Mouse (Mus musculus) spleen, postnatal 36 days (tissue): ENCODE measurements around the gene Gm10964.

ENCODE experiments used
- DNase-seq, 2 experiments: peaks; one replicate each; pipeline ENCODE4 v3.0.0; 2022; ENCODE audit warnings: low spot score in 2 of 2, mixed read lengths in 1 of 2

Gm10964 gene

GRCm38 (mm10) chr3:103739329-103739728, at the start of gene Gm10964:
Gm10964 (plus strand) TSS chr3:103739366.
- no peak for DNase-seq

GRCm38 (mm10) chr3:103690506-103690905, 48.7 kb upstream of the Gm10964 start:
- DNase-seq = peak; percentile 3 to 9

GRCm38 (mm10) chr3:103695556-103695955, 43.6 kb upstream of the Gm10964 start:
- DNase-seq = no peak

- no peak for DNase-seq
Measured at GRCm38 (mm10) chr3:103696388-103696925, 42.7 kb upstream of the Gm10964 start.

- DNase-seq = no peak
Measured at GRCm38 (mm10) chr3:103704661-103705060, 34.5 kb upstream of the Gm10964 start.

GRCm38 (mm10) chr3:103705426-103705825, 33.7 kb upstream of the Gm10964 start:
- no peak for DNase-seq

- no peak for DNase-seq
Measured at GRCm38 (mm10) chr3:103709470-103710040, 29.6 kb upstream of the Gm10964 start.

GRCm38 (mm10) chr3:103712196-103712595, 27.0 kb upstream of the Gm10964 start:
- no peak for DNase-seq

- DNase-seq = no peak
Measured at GRCm38 (mm10) chr3:103714236-103714875, 24.8 kb upstream of the Gm10964 start.

- DNase-seq = no peak
Measured at GRCm38 (mm10) chr3:103714942-103715341, 24.2 kb upstream of the Gm10964 start.

- no peak for DNase-seq
Measured at GRCm38 (mm10) chr3:103715762-103716693, 23.1 kb upstream of the Gm10964 start.

GRCm38 (mm10) chr3:103716774-103717760, 22.1 kb upstream of the Gm10964 start:
- DNase-seq = no peak

GRCm38 (mm10) chr3:103718728-103719127, 20.4 kb upstream of the Gm10964 start:
- DNase-seq = no peak

- no peak for DNase-seq
Measured at GRCm38 (mm10) chr3:103724137-103724536, 15.0 kb upstream of the Gm10964 start.

GRCm38 (mm10) chr3:103726642-103727041, 12.5 kb upstream of the Gm10964 start:
- DNase-seq = no peak

- DNase-seq = no peak
Measured at GRCm38 (mm10) chr3:103727813-103728326, 11.3 kb upstream of the Gm10964 start.

GRCm38 (mm10) chr3:103729850-103730249, 9.3 kb upstream of the Gm10964 start:
- DNase-seq = no peak

- no peak for DNase-seq
Measured at GRCm38 (mm10) chr3:103732116-103732515, 7.0 kb upstream of the Gm10964 start.

GRCm38 (mm10) chr3:103733176-103733575, 6.0 kb upstream of the Gm10964 start:
- no peak for DNase-seq

- DNase-seq = no peak
Measured at GRCm38 (mm10) chr3:103733799-103734695, 5.1 kb upstream of the Gm10964 start.
